Mouse (Mus musculus) liver, embryonic 14.5 days (tissue): Measurements from ENCODE around the gene Upk3b.

Experiments used
- CTCF ChIP-seq: IDR thresholded peaks from 2 replicates; pipeline ENCODE4 v1.5.1; 2016; ENCODE audit warnings: antibody characterized with exemption, low read depth, control low read depth
- EP300 ChIP-seq: IDR thresholded peaks from 2 replicates; pipeline ENCODE4 v1.6.1; 2016; ENCODE audit warnings: antibody characterized with exemption, low read depth

GRCm38 (mm10) chr5:136018726-136019125 is 19.6 kb upstream of the Upk3b start:
- TF ChIP-seq CTCF = no peak
- no peak for TF ChIP-seq EP300
